Mouse (Mus musculus): ENCODE results near the gene Dmbt1. TPM values are rescaled to one million over a fixed set of nuclear protein-coding genes. Genes with fewer than 3 reads are reported as not detected.
"Not testable (repeated sequence)": the region's sequence is repeated elsewhere in the genome, so short reads cannot be mapped to it uniquely, and the experiment has no call there.

The Dmbt1 gene
- total RNA-seq (2021): not detected
- long read RNA-seq, experiment 1: 0 reads
- long read RNA-seq, experiment 2: 0 reads

DNA sequence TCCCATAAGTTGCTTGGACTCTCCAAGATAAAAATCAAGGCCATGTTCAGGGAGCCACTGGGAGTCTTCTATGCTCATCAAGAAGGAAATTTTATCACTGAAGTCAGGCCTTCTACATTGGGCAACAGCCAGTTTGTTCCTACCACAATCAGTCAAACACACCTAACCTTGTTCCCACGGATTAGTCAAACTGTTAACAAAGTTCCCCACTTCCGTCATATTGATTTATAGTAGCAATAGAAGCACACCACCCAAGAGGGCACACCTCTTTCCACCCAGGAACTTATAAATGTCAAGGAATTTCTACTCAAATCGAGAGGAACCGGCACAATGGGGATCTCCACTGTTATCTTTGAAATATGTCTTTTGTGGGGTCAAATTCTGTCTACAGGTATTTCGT lies at the start of gene Dmbt1:
TSS of gene Dmbt1 (plus strand) at position 299 of the 400 bp plus-strand sequence.
- DNase-seq (ENCODE audit: low spot score in 2 of 2): no peak
- intact Hi-C loops (cut with DNase I): no loop called here

DNA sequence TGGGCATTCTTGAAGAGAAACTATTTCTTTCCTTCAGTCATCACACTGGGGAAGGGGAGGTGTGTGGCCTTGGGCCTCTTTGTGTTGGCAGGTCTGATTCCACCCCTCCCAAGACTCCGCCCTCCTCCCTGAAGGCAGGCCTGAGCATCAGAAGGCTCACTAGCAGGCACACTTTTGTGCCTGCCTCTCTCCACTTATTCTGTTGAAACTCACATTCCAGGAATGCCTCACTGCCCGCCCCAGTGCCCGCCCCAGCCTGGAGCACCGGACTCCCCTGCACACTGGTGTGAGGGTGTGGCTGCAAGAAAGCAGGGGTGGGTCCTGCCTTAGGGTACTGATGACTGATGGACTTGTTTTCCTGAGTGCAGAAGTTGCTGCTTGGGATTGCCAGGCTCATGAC lies 49.5 kb upstream of the Dmbt1 start:
- no peak for DNase-seq (ENCODE audit: low spot score in 2 of 2)
- intact Hi-C loops (cut with DNase I): no loop called here

DNA sequence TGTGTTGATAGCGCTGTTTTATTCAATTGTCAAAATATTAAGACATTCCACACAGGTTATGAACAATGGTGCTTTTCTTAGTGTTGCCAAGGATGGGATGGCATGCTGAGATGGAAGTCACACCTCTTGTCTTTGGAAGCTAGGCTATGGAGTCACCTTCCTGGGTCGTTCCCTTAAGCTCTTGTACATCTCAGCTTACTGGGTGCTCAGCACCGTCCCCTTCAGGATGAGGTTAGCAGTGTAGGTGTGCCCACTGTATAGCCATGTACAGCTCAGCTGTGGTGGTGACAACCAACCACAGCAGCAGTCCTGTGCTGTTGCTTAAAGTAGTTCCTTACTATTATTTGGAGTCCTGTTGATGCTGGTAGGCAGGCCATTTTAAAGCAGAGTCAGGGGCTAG lies 49.0 kb upstream of the Dmbt1 start:
- intact Hi-C loops (cut with DNase I): no loop called here

DNA sequence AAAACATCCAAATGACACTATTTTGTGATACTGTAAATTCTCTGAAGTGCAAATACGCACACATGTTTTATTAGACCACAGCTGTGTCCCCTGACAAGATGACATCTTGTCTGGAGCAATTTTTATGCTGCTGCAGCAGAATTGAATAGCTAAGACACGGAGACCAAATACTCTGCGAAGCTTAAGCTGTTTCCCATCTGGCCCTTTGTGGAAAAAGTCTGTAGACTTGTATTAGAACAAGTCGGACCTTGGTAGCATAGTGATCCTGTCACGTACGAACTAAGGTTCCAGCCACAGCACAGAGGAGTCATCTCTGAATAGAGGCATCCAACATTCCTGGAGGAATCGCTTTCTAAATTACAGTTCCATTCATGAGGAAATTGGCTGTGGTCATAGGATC lies 47.6 kb upstream of the Dmbt1 start:
- DNase-seq (ENCODE audit: low spot score in 2 of 2): no peak
- intact Hi-C loops (cut with DNase I): no loop called here

More for the DNA sequence above, 49.0 kb upstream of the Dmbt1 start:
- DNase-seq (ENCODE audit: low spot score in 2 of 2): no peak

DNA sequence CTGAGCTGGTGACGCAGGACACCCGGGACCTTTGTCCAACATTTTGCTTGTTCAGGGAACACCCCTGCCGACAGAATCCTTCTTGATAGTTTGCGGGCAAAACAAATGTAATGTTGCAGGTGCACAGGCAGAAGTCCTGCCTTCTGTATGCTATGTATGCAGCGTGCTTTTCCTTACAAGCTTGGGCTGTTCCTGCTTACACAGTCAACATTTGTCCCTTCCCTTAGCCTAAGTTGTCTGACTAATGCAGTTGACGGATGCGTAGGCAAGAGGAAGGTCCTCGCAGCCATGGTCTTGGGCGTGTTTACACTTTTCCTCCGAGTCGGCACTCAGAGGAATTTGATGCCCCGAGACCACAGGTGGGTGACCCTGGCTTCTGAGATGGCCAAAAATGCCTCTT lies 46.7 kb upstream of the Dmbt1 start:
- DNase-seq (ENCODE audit: low spot score in 2 of 2): no peak
- intact Hi-C loops (cut with DNase I): no loop called here

DNA sequence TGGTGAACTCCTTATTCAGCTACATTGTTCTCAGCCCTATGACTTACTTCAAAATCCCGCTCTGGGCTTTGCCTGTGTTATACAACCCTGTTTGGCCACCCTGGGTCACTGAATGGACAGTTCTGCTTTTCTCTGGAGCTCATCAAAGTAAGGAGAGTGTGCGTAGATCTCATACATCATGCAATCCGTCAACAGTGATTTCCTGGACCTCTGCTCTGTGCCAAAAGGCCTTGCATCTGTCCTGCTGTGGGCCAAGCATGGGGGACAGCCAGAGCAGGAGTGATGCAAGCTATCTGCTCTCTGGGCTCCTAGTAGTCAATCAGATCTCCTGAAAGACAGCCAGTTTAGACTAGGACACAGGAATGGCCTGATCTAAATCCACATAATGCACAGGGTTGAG lies 46.1 kb upstream of the Dmbt1 start:
- no peak for DNase-seq (ENCODE audit: low spot score in 2 of 2)
- intact Hi-C loops (cut with DNase I): no loop called here

DNA sequence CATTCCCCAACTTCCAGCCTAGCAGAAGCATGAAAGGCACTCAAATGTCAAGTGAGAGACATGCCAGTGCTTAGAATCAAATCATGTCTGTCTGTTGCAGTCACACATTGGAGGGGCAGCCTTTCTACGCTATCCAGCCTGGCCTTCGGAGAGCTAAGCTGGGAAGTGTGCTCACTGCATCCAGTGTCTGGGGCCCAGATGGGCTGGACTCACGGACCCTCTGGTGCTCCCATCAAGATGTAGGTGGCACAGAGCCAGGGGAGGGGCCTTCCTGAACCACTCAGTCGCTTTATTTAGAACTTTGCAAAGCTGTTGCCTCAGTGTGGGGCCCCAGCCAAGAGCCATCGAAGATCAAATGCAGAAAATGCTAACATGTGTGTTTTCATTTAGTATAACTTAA lies 43.7 kb upstream of the Dmbt1 start:
- no peak for DNase-seq (ENCODE audit: low spot score in 2 of 2)
- intact Hi-C loops (cut with DNase I): no loop called here

DNA sequence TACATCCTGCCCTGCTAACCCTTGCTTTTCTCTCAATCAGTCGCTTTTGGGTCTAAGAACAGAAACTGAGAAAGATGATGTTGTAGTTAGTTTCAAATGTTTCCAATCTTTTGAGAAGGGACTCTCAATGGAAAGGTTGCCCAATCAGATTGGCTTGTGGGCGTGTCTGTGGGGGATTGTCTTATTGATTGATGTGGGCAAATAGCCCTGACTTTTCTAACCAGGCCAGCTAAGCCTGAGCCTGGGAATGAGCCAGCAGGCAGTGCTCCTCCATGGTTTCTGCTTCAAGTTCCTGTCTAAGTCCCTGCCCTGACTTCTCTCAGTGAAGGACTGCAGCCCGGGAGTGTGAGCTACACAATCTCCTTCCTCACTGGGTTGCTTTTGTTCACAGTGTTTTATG lies 42.5 kb upstream of the Dmbt1 start:
- no peak for DNase-seq (ENCODE audit: low spot score in 2 of 2)
- intact Hi-C loops (cut with DNase I): no loop called here

DNA sequence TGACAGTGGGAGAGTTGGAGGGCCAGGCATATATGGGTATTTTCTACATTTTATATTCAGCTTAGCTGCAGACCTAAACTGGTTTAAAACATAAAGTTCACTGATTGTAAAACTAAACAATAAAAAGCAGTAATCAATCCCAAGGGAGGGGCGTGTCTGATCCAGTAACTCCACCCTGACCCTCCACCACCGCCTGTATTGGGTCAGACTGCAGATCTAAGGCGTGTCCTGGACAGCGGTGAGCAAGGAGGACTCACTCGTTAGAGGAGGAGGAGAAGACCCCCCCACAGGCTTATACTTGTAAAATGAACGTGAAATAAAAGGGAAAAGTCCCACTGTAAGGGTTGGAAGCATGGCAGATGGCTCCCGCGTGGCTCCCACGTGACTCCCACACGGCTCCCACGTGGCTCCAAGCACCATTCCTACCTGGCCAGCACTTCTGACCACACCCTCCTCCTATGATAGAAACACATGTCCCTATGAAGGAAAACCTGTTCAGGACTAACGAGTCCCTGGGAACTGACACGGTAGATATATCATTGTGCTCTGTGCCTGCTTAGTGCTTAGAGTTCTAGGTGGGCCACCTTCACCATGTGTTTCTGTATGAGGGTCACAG lies 40.6 kb upstream of the Dmbt1 start:
- no peak for DNase-seq (ENCODE audit: low spot score in 2 of 2)
- intact Hi-C loops (cut with DNase I): no loop called here

DNA sequence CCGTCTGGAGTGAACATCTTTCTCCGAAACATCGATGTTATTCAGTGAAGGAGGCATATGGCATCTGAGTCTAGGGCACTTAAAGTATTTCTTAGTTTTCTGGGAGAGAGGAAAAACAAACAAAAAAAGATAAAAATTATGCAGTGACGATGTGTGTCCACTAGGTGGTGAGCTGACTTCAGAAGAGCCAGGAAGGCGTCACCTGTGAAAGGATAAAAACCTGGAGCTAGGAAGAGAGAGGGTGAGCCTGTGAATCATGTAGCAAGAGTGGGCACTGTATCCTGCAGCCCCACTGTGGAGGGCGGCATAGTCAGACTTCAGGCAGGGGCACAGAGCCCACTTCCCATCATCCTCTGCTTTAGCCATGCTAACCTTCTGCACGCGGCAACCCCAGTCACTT lies 37.9 kb upstream of the Dmbt1 start:
- intact Hi-C loops (cut with DNase I): no loop called here
- DNase-seq (ENCODE audit: low spot score in 2 of 2): peak in 1 of 2 experiments; percentile 35

DNA sequence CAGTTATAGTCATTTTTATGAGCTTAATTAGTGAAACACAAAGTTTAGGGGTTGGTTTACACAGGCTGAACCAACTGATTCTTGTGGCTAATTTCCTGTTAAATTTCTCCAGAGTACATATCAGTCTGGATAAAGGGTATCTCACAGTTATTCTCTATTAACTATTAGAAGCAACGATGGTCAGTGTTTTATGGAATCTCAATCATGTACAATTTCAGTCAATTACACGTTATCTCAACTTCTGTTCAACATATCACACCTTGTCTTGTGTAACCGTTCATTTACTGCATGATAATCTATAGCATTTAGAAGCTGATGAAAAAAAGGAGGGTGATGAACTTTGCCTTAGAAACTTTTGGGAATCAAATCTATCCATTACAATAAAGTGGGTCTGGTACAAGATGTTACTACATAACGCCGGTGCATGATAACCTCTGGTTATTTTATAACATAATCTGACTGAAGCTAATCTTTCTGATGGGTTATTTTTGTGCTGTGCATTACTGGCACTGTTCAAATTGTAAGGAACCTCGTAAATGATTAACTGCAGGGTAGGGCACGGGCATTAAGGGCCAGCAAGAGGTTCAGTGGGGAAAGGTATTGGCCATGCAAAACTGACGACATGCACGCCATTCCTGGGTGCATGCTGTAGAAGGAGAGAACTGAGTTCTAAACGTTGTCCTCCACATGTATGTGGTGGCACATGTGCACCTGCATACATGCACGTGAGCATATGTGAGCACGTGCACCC lies 29.7 kb upstream of the Dmbt1 start:
- DNase-seq (ENCODE audit: low spot score in 2 of 2): no peak
- intact Hi-C loops (cut with DNase I): no loop called here

DNA sequence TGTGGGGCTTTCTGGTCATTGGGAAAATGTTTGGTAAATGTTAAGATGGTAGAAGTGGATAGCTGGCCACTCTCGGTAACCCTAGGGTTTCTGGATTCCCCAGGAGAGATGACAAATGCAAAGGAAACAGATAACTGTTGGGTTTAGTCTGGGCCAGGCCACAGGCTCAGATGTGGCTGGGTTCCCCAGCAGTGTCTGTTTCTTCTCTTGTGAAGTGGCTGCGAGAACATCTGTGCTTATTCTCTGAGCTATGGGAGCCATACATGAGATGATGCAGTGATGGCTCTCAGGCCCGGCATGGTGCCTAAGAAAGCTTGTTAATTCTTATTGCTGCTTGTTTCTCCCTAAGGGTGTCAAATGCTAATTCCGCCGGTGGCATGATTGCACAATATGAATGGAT lies 27.8 kb upstream of the Dmbt1 start:
- no peak for DNase-seq (ENCODE audit: low spot score in 2 of 2)
- intact Hi-C loops (cut with DNase I): no loop called here

DNA sequence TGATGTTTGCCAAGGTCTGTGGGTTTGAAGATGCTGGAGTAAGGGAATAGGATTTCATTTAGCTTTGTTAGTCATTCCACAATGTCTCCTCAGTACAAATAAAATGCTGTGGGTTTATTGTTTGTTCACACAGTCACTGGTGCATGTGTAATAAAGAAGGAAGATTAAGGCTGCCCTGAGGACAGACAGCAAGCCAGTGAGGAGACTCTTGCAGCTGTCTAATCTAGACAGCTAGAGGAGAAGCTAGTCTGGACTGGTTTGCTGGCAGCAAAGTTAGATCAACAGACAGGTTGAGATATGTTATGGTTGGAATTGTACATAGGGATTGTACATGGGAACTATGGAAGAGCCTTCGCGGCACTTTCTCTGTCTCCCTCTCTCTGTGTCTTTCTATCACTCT lies 24.6 kb upstream of the Dmbt1 start:
- no peak for DNase-seq (ENCODE audit: low spot score in 2 of 2)
- intact Hi-C loops (cut with DNase I): no loop called here

DNA sequence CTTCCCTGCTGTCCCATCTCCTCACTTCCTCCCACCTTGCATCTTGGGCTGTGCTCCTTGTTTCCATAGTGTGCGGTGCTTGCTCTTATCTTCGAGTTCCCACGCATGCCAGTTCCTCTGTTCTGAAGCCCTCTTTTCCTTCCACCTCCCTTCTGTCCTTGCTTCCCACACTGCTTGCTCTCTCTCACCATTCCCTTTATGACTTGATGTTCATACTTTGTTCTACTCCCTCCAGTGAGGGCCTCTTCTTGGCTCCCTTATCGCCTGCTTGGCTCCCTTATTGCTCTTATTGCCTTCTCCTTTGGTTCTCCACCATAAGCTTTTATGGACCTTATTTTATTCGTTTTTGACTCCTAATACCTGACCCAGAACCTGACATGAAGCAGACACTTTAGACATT lies 22.7 kb upstream of the Dmbt1 start:
- no peak for DNase-seq (ENCODE audit: low spot score in 2 of 2)
- intact Hi-C loops (cut with DNase I): no loop called here

DNA sequence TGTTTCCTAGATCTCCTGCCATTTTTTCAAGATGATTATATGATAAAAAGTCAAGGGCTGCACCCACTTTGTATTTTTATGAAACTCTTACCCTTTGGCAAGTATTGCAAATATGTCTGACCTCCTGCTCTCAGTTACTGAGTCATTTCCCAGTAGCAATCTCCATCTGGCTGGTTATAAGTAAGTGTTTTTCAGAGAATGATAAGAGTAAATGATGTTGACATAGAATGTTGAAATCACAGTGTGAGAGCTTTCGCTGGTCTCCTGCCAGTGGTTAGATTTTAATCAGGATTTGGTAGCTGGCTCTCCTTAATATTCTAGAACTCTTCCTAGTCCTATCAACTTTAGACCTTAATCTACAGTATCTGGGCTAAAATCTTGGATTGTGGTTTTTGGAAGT lies 20.0 kb upstream of the Dmbt1 start:
- DNase-seq (ENCODE audit: low spot score in 2 of 2): no peak
- intact Hi-C loops (cut with DNase I): no loop called here

DNA sequence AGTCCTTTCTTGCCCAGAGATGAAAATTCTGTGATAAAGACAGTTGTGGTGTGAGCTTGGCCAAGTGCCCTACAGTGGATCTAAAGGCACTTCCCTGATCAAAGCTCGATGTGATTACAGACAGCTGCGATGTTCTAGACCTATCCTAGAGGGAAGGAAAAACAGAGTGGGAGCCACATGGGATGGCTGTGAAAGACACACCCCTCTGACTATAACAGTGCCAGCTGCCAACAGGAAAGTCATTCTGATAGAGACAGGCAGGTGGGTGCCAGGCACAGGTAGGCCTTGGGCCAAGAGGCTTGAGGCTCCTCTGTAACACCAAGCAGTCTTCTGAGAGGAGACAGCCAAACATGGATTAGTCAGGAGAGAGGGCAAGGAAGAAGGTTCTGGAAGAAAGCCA lies 12.7 kb upstream of the Dmbt1 start:
- no peak for DNase-seq (ENCODE audit: low spot score in 2 of 2)
- intact Hi-C loops (cut with DNase I): no loop called here

DNA sequence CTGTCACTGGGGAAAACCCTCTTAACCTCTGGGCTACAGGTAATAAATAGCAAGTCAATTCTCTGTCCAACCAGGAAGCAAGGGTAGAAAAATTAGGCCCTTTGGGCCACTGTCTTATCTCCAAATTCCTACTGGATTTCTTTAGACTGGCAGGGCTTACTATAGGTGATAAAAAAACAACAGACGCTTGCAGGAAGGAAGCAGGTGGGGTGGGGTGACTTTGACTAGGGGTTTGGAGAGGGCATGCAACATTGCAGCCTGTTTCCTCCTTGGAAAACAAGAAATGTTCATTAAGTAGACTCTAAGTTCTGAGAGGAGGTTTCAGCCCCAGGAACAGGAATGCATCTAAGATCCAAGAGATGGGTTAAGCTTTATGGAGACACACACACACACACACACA lies 7.0 kb upstream of the Dmbt1 start:
- no peak for DNase-seq (ENCODE audit: low spot score in 2 of 2)
- intact Hi-C loops (cut with DNase I): no loop called here

DNA sequence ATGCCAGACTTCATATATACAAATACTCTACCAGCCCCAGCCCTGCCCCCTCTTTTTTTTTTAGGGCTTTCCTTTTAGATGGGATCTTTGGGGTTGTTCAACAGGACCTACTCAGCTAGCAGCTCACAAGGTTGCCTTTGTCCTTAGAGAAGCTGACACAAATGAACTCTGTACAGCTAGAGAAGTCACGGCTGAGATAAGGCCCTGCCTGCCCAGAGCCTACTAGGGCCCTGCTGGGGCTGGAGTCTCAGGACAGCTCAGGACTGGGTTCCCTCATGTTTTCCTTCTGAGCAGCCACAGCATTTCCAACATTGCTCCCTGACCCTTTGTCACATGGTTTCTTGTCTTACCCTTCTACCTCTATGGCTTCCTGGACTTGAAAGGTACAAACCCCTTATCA lies 4.3 kb upstream of the Dmbt1 start:
- no peak for DNase-seq (ENCODE audit: low spot score in 2 of 2)
- intact Hi-C loops (cut with DNase I): no loop called here

DNA sequence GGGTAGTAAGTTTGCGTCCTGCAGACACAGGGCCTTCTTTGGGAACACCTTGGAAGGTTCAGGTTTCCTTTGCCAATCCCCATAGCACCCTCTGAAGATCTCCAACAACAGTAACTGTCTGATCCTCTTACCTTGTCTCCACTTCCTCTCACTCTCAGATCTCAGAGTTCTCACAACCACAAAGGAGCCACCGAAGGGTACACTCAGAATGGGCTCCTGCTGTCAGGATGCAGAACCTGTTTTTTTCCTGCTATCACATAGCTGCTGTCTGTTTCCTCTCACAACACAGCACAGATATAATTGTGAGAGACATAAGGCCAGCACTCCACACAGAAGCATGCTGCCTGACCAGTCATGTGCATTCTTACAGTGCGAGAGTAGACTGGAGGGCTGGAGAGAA lies 4.5 kb downstream of the Dmbt1 start:
- DNase-seq (ENCODE audit: low spot score in 2 of 2): no peak
- intact Hi-C loops (cut with DNase I): no loop called here

DNA sequence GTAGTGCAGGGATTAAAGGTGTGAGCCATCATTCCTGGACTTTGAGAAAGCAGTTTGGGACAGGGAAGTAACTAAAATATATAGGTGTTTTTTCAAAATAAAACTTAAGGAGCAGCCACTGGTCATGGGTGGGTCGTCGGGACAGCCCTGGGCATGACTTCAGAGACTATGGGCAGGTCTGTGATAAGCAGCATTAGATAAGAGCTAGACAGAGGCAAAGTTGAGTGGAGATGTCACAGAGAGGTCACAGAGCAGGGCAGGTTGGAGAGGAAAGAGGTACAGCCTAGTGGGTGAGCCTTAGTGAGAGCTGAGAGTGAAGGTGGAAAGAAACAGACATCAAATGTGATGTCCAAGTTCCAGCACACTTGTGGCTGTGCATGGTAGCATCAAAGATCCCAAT lies 5.2 kb downstream of the Dmbt1 start:
- intact Hi-C loops (cut with DNase I): no loop called here
- no peak for DNase-seq (ENCODE audit: low spot score in 2 of 2)

DNA sequence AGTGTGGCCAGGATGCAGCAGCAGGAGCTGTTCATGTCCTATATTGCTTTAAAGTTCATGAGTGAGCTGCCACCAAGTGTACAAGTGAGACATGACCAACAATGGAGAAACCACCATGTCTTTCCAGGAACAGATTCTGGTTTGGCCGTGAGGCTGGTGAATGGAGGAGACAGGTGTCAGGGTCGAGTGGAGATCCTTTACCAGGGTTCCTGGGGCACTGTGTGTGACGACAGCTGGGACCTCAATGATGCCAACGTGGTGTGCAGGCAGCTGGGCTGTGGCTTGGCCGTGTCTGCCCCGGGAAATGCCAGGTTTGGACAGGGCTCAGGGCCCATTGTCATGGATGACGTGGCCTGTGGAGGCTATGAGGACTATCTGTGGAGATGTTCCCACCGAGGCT lies 8.9 kb downstream of the Dmbt1 start:
- intact Hi-C loops (cut with DNase I); DNase-seq (ENCODE audit: low spot score in 2 of 2): not testable (repeated sequence)

DNA sequence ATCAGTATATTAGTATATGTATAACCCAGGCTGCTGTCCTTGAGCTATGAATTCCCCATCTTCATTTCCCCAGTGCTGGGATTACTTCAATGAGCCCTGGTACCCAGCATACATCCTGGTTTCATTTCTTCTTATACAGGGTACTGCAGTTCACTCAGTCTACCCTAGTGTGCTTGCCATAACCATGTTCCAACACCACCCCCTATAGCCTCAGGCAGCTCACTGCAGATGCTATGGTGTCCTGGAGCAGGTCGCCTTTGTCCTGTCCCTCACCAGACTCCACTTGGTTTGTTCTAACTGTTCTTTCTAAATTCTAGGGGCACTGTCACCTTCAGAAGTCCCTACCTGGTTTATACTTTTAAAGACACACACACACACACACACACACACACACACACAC lies 10.8 kb downstream of the Dmbt1 start:
- no peak for DNase-seq (ENCODE audit: low spot score in 2 of 2)
- intact Hi-C loops (cut with DNase I): no loop called here
